Mouse (Mus musculus) myocyte (in vitro differentiated cells): ENCODE measurements at regions not wholly inside any gene's neighbourhood (a gene's known extent, or its start where the extent isn't known, plus 50 kb on each side); places are given as distances from the start of the nearest gene placed in this dataset.

Source experiments
- H3K27me3 ChIP-seq: one replicate; pipeline ENCODE4 v1.6.1; 2011; ENCODE audit not compliant: control insufficient read depth, insufficient read depth, insufficient read length
- H3K36me3 ChIP-seq: one replicate; pipeline ENCODE4 v1.6.1; 2011; ENCODE audit not compliant: control insufficient read depth, insufficient read depth
- H3K4me2 ChIP-seq: one replicate; pipeline ENCODE4 v1.6.1; 2011; ENCODE audit warnings: low read depth, control low read depth
- H3K4me3 ChIP-seq: one replicate; pipeline ENCODE4 v1.5.1; 2011; ENCODE audit warnings: mild to moderate bottlenecking, control low read depth, moderate library complexity
- H3K79me2 ChIP-seq: one replicate; pipeline ENCODE4 v1.6.1; 2011; ENCODE audit not compliant: control insufficient read depth, insufficient read depth
- H3ac ChIP-seq: one replicate; pipeline ENCODE4 v1.6.1; 2011; ENCODE audit not compliant: control insufficient read depth, insufficient read length
- CEBPB ChIP-seq: IDR thresholded peaks from 2 replicates; pipeline ENCODE4 v1.6.1; 2011; ENCODE audit warnings: mild to moderate bottlenecking, moderate library complexity; ENCODE audit not compliant: poor library complexity, insufficient read depth, severe bottlenecking
- E2F4 ChIP-seq: IDR thresholded peaks from one replicate; pipeline ENCODE4 v1.6.1; 2011; ENCODE audit warnings: mild to moderate bottlenecking, control low read depth, moderate library complexity; ENCODE audit not compliant: insufficient read depth
- MAX ChIP-seq: IDR thresholded peaks from one replicate; pipeline ENCODE4 v1.6.1; 2011; ENCODE audit warnings: low read depth, mild to moderate bottlenecking, control low read depth
- MYOD1 ChIP-seq, 3 experiments: IDR thresholded peaks; one replicate each; pipeline ENCODE4 v1.6.1; 2011; ENCODE audit warnings: control low read depth in 2 of 3, low read depth in 2 of 3, mild to moderate bottlenecking in 2 of 3, moderate library complexity in 1 of 3; ENCODE audit not compliant: insufficient read length in 2 of 3, control insufficient read depth in 1 of 3
- MYOG ChIP-seq, 3 experiments: IDR thresholded peaks; one replicate each; pipeline ENCODE4 v1.6.1; 2011; ENCODE audit warnings: control low read depth in 2 of 3, low read depth in 2 of 3, mild to moderate bottlenecking in 2 of 3; ENCODE audit not compliant: insufficient read length in 2 of 3, control insufficient read depth in 1 of 3, insufficient read depth in 1 of 3
- POLR2A ChIP-seq: IDR thresholded peaks from one replicate; pipeline ENCODE4 v1.6.1; 2011; ENCODE audit warnings: low read depth, mild to moderate bottlenecking, control low read depth, moderate library complexity; ENCODE audit not compliant: insufficient read length
- POLR2AphosphoS2 ChIP-seq: IDR thresholded peaks from one replicate; pipeline ENCODE4 v1.6.1; 2011; ENCODE audit warnings: low read depth, control low read depth; ENCODE audit not compliant: insufficient read length
- REST ChIP-seq: IDR thresholded peaks from one replicate; pipeline ENCODE4 v1.6.1; 2011; ENCODE audit warnings: mild to moderate bottlenecking, control low read depth, moderate library complexity; ENCODE audit not compliant: insufficient read depth, insufficient read length
- TCF12 ChIP-seq: IDR thresholded peaks from one replicate; pipeline ENCODE4 v1.6.1; 2011; ENCODE audit warnings: mild to moderate bottlenecking, control low read depth; ENCODE audit not compliant: poor library complexity, insufficient read depth, severe bottlenecking
- TCF3 ChIP-seq: IDR thresholded peaks from one replicate; pipeline ENCODE4 v1.6.1; 2011; ENCODE audit warnings: low read depth, control low read depth; ENCODE audit not compliant: insufficient read length
- USF1 ChIP-seq: IDR thresholded peaks from one replicate; pipeline ENCODE4 v1.6.1; 2011; ENCODE audit warnings: low read depth, mild to moderate bottlenecking, control low read depth, moderate library complexity

- H3K36me3 ChIP-seq, result no peaks in the 10 kb centered on the region
- no peak overlapping the region for H3K4me3 ChIP-seq
- no peak overlapping the region for H3ac ChIP-seq
- no peaks in the 10 kb centered on the region for H3K27me3 ChIP-seq
- H3K79me2 ChIP-seq, result no peaks in the 10 kb centered on the region
- TF ChIP-seq MAX, result no peak
- TF ChIP-seq TCF3, result no peak
- no peak for TF ChIP-seq TCF12
- no peak for TF ChIP-seq MYOD1 (IDR thresholded peaks at IDR 0.05; ENCODE audit: control insufficient read depth in 1 of 3, insufficient read length in 2 of 3, low read depth in 2 of 3)
- TF ChIP-seq MYOG (IDR thresholded peaks at IDR 0.05; ENCODE audit: control insufficient read depth in 1 of 3, insufficient read depth in 1 of 3, insufficient read length in 2 of 3, low read depth in 2 of 3), result no peak
- no peak overlapping the region for H3K4me2 ChIP-seq
Measured at GRCm38 (mm10) chr6:96057575-96058159, 55.3 kb upstream of the Fam19a1 start.

DNA sequence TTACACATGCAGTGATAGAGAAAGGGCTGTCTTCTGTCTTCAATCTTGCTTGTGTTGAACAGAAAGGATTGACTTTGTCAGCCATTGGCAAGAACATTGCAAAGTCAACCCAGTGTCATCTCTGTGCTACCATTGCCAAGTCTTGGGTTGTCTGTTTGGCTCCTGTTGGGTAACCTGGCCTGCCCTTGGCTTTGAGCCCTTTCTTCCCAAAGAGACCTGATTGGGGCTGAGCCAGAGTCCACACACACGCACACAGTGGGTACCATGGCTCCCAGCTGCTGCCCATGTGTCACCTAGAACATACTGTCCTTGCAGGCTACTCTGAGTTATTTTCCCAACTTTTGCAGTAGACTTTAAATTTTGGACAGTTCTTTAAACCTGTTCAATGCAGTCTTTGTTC lies 51.0 kb upstream of the Fam19a1 start:
- no peaks in the 10 kb centered on the region for H3K36me3 ChIP-seq
- no peak overlapping the region for H3K4me3 ChIP-seq
- no peaks in the 10 kb centered on the region for H3K27me3 ChIP-seq
- no peak for TF ChIP-seq MAX
- TF ChIP-seq POLR2A, result no peak
- no peak for TF ChIP-seq TCF12
- TF ChIP-seq MYOD1 (IDR thresholded peaks at IDR 0.05; ENCODE audit: control insufficient read depth in 1 of 3, insufficient read length in 2 of 3, low read depth in 2 of 3), result no peak
- TF ChIP-seq POLR2AphosphoS2, result no peak
- TF ChIP-seq USF1, result no peak
- no peak for TF ChIP-seq MYOG (IDR thresholded peaks at IDR 0.05; ENCODE audit: control insufficient read depth in 1 of 3, insufficient read depth in 1 of 3, insufficient read length in 2 of 3, low read depth in 2 of 3)
- no peak for TF ChIP-seq TCF3
- TF ChIP-seq E2F4, result no peak
- TF ChIP-seq CEBPB, result no peak
- TF ChIP-seq REST, result no peak
- H3ac ChIP-seq, result no peak overlapping the region
- H3K79me2 ChIP-seq, result no peaks in the 10 kb centered on the region
- H3K4me2 ChIP-seq, result no peak overlapping the region
